Mouse (Mus musculus): Measurements from ENCODE around the gene Dnajb1. TPM values are rescaled to one million over a fixed set of nuclear protein-coding genes. Genes with fewer than 3 reads are reported as not detected.
"Not testable (repeated sequence)": the region's sequence is repeated elsewhere in the genome, so short reads cannot be mapped to it uniquely, and the experiment has no call there.

The Dnajb1 gene
- polyA plus RNA-seq, 1 experiment = 33.0 TPM

DNA sequence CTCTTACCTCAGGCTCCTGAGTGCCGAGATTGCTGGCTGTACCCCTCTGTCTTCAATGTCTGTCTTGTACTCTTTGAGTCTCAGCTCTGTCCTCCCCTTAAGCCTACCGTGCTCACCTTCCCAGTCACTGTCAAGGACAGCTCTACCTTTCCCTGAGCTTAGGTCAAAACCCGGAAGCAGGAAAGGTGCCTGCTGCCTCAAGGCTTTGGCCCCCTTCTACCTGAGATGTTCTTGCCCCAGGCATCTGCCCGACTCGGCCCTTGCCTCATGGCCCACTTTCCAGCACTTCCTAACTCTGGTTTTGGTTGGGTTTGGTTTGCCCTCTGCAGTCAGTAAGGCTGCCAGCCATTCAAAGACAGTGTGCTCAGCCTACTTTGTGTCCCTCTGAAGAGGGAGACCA lies 39.2 kb upstream of the Dnajb1 start:
- WGBS = 72% methylated on average over 5 of the region's 5 CpGs
- no peak for TF ChIP-seq CTCF (IDR thresholded peaks at IDR 0.05; ENCODE audit: borderline replicate concordance, insufficient read depth, low read depth, low read length)
- TF ChIP-seq POLR2A (IDR thresholded peaks at IDR 0.05; ENCODE audit: borderline replicate concordance, insufficient read depth, low read length) = no peak
- Histone ChIP-seq H3K27ac (ENCODE audit: insufficient read depth, low read length) (no peak overlapping the region), H3K4me3 (replicated peaks; ENCODE audit: insufficient read depth, low read depth, low read length) (no peak overlapping the region), H3K27me3 (ENCODE audit: control insufficient read depth, insufficient read depth, low read length) (no peaks in the 10 kb centered on the region), H3K4me1 (ENCODE audit: control insufficient read depth, insufficient read depth, low read length) (peaks cover 10% of the 10 kb centered on the region)
- peak in 1 of 2 experiments; percentile 9 for DNase-seq

DNA sequence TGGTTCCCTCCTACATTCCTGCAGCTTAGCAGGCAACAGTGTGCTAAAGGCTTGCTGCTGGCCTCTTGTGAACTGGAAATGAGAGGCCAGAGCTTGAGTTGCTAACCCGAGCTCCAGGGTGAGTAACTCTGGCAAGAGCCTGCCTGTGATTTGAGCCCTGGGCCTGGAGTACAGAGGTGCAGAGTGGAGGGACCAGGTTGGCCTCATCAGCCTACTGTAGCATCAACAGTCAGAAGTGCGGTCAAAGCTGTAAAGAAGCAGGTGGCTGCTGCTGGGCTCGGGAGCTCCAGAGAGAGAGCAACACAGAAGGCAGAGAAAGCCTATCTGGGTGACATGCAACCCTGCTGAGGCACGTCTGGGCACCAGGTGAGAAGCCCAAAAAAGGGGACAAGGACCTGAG lies 38.8 kb upstream of the Dnajb1 start:
- H3K4me1 ChIP-seq (ENCODE audit: control insufficient read depth, insufficient read depth, low read length) = peaks cover 12% of the 10 kb centered on the region
- no peak overlapping the region for H3K27ac ChIP-seq (ENCODE audit: insufficient read depth, low read length)
- H3K27me3 ChIP-seq (ENCODE audit: control insufficient read depth, insufficient read depth, low read length) = no peaks in the 10 kb centered on the region
- peak; percentile 5 to 13 for DNase-seq
- TF ChIP-seq CTCF (IDR thresholded peaks at IDR 0.05; ENCODE audit: borderline replicate concordance, insufficient read depth, low read depth, low read length) (no peak), POLR2A (IDR thresholded peaks at IDR 0.05; ENCODE audit: borderline replicate concordance, insufficient read depth, low read length) (no peak)
- WGBS = 54% methylated on average over 4 of the region's 4 CpGs
- no peak overlapping the region for H3K4me3 ChIP-seq (replicated peaks; ENCODE audit: insufficient read depth, low read depth, low read length)

DNA sequence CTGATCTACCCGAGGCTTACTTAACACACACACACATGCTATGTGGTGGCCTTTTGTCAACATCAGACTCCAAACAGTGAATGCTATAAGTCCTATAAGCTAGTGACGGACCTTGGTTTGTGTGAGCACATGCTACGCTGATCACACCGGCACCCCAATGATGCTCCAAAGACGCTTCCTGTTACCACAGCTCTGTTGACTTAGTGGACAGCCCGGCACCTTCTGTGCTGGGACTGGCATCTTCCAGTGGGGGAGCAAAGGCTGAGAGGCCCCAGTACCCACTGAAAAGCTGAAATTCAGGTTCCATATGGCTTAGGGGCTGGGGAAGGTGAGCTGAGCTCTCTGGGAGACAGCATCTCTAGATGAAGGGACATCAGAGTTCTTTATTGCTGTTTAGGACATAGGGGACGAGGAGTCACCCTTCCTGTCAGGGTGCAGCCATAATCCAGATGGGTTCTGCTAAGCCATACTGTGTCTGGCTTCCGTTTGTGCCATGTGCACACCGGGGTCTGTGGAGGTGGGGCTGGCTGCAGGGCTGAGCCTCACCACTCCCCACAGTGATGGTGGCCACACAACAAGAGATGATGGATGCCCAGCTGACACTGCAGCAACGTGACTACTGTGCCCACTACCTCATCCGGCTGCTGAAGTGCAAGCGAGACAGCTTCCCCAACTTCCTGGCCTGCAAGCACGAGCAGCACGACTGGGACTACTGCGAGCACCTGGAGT lies 37.6 kb upstream of the Dnajb1 start:
- Histone ChIP-seq H3K27me3 (ENCODE audit: control insufficient read depth, insufficient read depth, low read length) (no peaks in the 10 kb centered on the region), H3K27ac (ENCODE audit: insufficient read depth, low read length) (no peak overlapping the region), H3K4me1 (ENCODE audit: control insufficient read depth, insufficient read depth, low read length) (peaks cover 25% of the 10 kb centered on the region), H3K4me3 (replicated peaks; ENCODE audit: insufficient read depth, low read depth, low read length) (no peak overlapping the region)
- DNase-seq = peak; percentile 11 to 12
- TF ChIP-seq CTCF (IDR thresholded peaks at IDR 0.05; ENCODE audit: borderline replicate concordance, insufficient read depth, low read depth, low read length) (no peak), POLR2A (IDR thresholded peaks at IDR 0.05; ENCODE audit: borderline replicate concordance, insufficient read depth, low read length) (no peak)
- WGBS = 62% methylated on average over 15 of the region's 15 CpGs

DNA sequence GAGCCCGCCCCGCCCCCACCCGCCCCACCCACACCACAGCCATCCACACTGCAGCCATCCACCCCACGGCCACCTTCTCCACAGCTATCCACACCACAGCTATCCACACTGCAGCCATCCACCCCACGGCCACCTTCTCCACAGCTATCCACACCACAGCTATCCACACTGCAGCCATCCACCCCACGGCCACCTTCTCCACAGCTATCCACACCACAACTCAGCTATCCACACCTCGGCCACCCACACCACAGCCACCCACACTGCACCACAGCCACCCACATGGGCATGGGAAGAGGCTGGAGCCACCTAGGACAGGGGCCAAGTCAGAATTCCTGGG lies 37.0 kb upstream of the Dnajb1 start:
- not testable (repeated sequence) for H3K27me3 ChIP-seq (ENCODE audit: control insufficient read depth, insufficient read depth, low read length); DNase-seq; H3K4me3 ChIP-seq (replicated peaks; ENCODE audit: insufficient read depth, low read depth, low read length); H3K27ac ChIP-seq (ENCODE audit: insufficient read depth, low read length)
- WGBS = 84% methylated on average over 6 of the region's 7 CpGs
- peaks cover 30% of the 10 kb centered on the region for H3K4me1 ChIP-seq (ENCODE audit: control insufficient read depth, insufficient read depth, low read length)

DNA sequence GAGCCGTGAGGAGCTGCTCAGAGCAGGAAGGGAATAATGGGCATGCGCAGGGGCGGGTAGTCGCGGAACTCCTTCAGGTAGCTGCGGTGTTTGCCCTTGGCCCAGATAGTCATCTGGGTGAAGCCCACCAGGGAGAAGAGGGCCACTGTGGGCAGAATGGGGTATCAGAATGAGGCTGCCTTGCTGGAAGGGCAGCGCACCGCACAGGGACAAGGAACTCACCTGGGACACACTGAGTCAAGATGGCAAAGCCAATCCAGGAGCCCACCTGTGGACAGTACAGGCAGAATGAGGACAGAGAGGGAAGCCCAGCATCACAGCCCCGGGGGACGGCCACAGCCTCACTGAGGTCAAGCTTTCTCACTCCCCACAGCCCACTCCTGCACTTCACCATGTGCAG lies 36.2 kb upstream of the Dnajb1 start:
- TF ChIP-seq POLR2A (IDR thresholded peaks at IDR 0.05; ENCODE audit: borderline replicate concordance, insufficient read depth, low read length) (no peak), CTCF (IDR thresholded peaks at IDR 0.05; ENCODE audit: borderline replicate concordance, insufficient read depth, low read depth, low read length) (no peak)
- H3K4me3 ChIP-seq (replicated peaks; ENCODE audit: insufficient read depth, low read depth, low read length) = no peak overlapping the region
- peaks cover 34% of the 10 kb centered on the region for H3K4me1 ChIP-seq (ENCODE audit: control insufficient read depth, insufficient read depth, low read length)
- WGBS = 88% methylated on average over 10 of the region's 10 CpGs
- DNase-seq = peak; percentile 8 to 16
- H3K27ac ChIP-seq (ENCODE audit: insufficient read depth, low read length) = no peak overlapping the region
- H3K27me3 ChIP-seq (ENCODE audit: control insufficient read depth, insufficient read depth, low read length) = no peaks in the 10 kb centered on the region

DNA sequence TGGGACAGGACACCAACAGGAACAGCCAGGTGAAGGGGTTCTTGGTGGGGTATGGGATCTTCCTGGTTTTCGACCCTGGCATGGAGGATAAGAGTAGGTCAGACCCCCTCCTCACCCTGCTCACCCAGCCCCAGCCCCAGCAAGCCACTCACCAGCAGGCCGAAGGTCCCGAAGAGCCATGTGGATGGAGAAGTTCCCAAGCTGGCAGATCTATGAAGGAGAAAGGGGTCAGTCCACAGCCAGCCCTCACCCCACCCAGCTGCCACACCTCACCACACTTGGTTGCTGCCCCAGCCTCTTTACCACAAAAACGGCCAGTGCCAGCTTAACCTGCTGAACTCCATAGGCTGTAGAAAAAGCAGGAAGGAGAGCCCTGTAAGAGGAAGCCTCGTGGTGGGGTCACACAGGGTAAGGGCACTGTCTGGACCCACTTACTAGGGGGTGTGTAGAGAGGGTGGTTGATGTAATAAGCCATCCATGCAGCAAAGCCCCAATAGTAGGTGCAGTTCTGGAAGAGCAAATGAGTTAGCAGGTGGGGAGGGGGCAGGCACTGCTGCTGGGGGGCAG lies 35.7 kb upstream of the Dnajb1 start:
- no peak for DNase-seq

DNA sequence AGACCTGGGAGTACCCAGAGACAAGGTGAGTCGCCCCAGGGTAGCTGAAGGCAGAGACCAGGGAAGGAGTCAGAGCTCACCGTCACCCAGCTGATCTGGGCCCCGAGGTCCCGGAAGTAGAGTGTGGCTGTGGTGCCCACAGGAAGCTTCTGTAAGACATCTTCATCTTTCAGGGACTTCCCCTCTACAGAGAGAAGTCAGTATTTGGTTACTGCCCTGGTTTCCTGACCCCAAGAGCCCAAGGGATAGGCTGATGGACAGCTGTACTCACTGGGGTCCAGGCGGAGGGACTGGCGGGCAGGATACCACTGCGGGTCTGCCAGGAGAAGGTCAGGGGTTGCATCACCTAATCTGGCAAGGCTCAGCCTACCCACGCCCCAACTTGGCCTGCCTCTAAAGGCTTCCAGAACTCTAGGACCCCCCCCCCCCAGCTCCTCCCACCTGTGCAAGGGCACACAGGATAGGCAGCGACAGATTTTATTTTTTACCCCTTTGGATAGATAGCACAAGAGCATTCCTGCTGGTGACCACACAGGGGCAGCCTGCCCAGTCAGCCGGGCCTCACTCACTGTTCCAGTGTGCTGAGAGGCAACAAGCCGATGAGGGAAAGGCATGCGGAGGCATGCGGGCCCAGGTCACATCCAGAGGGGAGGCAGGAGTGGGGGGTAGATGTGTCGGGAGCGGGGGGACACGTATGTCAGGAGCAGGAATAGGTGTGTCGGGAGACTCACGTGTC lies 34.7 kb upstream of the Dnajb1 start:
- H3K4me3 ChIP-seq (replicated peaks; ENCODE audit: insufficient read depth, low read depth, low read length) = no peak overlapping the region
- H3K4me1 ChIP-seq (ENCODE audit: control insufficient read depth, insufficient read depth, low read length) = peaks cover 47% of the 10 kb centered on the region
- H3K27ac ChIP-seq (ENCODE audit: insufficient read depth, low read length) = no peak overlapping the region
- no peak for TF ChIP-seq CTCF (IDR thresholded peaks at IDR 0.05; ENCODE audit: borderline replicate concordance, insufficient read depth, low read depth, low read length)
- TF ChIP-seq POLR2A (IDR thresholded peaks at IDR 0.05; ENCODE audit: borderline replicate concordance, insufficient read depth, low read length) = no peak
- H3K27me3 ChIP-seq (ENCODE audit: control insufficient read depth, insufficient read depth, low read length) = no peaks in the 10 kb centered on the region
- peak; percentile 14 to 37 for DNase-seq
- 68% methylated on average over 18 of the region's 18 CpGs for WGBS

More for the DNA sequence above, 35.7 kb upstream of the Dnajb1 start:
- Histone ChIP-seq H3K27me3 (ENCODE audit: control insufficient read depth, insufficient read depth, low read length) (no peaks in the 10 kb centered on the region), H3K4me1 (ENCODE audit: control insufficient read depth, insufficient read depth, low read length) (peaks cover 39% of the 10 kb centered on the region), H3K4me3 (replicated peaks; ENCODE audit: insufficient read depth, low read depth, low read length) (no peak overlapping the region), H3K27ac (ENCODE audit: insufficient read depth, low read length) (no peak overlapping the region)
- no peak for TF ChIP-seq CTCF (IDR thresholded peaks at IDR 0.05; ENCODE audit: borderline replicate concordance, insufficient read depth, low read depth, low read length)
- TF ChIP-seq POLR2A (IDR thresholded peaks at IDR 0.05; ENCODE audit: borderline replicate concordance, insufficient read depth, low read length) = no peak
- 77% methylated on average over 5 of the region's 5 CpGs for WGBS
